Mouse (Mus musculus) heart, embryonic 13.5 days (tissue): ENCODE measurements around the gene Lrrc63. TPM values are rescaled to one million over a fixed set of nuclear protein-coding genes. Genes with fewer than 3 reads are reported as not detected.

Experiments
- ATAC-seq: fragments of 200-750 bp; cut with Nextera tagmentation; 2 replicates; pipeline ENCODE4 v1.8.0; 2017; ENCODE audit warnings: moderate TSS enrichment; ENCODE audit not compliant: insufficient number of reproducible peaks, low FRiP score, low TSS enrichment; ENCODE audit errors: extremely low read depth
- H3K27ac ChIP-seq: fragments of 300-500 bp; sonication (generic); replicated peaks from 2 replicates; pipeline ENCODE4 v1.5.1; 2015; ENCODE audit warnings: moderate library complexity, mild to moderate bottlenecking, inconsistent platforms
- H3K27me3 ChIP-seq: fragments of 300-500 bp; sonication (generic); replicated peaks from 2 replicates; pipeline ENCODE4 v1.6.1; 2015; ENCODE audit warnings: mild to moderate bottlenecking, inconsistent platforms
- H3K36me3 ChIP-seq: fragments of 300-500 bp; sonication (generic); 2 replicates; pipeline ENCODE4 v1.6.1; 2015; ENCODE audit warnings: mild to moderate bottlenecking, inconsistent platforms
- H3K4me1 ChIP-seq: fragments of 300-500 bp; sonication (generic); 2 replicates; pipeline ENCODE4 v1.6.1; 2015; ENCODE audit warnings: inconsistent platforms
- H3K4me2 ChIP-seq: fragments of 300-500 bp; sonication (generic); 2 replicates; pipeline ENCODE4 v1.6.1; 2015; ENCODE audit warnings: inconsistent platforms, mild to moderate bottlenecking, moderate library complexity
- H3K4me3 ChIP-seq: fragments of 300-500 bp; sonication (generic); 2 replicates; pipeline ENCODE4 v1.5.1; 2015; ENCODE audit warnings: moderate library complexity, mild to moderate bottlenecking, inconsistent platforms
- H3K9ac ChIP-seq: fragments of 300-500 bp; sonication (generic); 2 replicates; pipeline ENCODE4 v1.6.1; 2015; ENCODE audit warnings: inconsistent platforms, mild to moderate bottlenecking, moderate library complexity
- H3K9me3 ChIP-seq: fragments of 300-500 bp; sonication (generic); 2 replicates; pipeline ENCODE4 v1.6.1; 2016; ENCODE audit warnings: inconsistent platforms
- WGBS: fragments of 180-500 bp; shearing (Covaris S2); methylation state at CpG from one replicate; pipeline ENCODE4 v1.1.7; 2015; ENCODE audit warnings: mixed read lengths; 5-methylcytosine and 5-hydroxymethylcytosine counted together
- polyA plus RNA-seq: library from polyadenylated mRNA; unstranded; fragments of >200 nt; fragmentation: Nextera tagmentation; extraction: Ambion mirVana; gene quantifications from 2 replicates; pipeline ENCODE4 v1.2.1, GENCODE M21; 2015

Lrrc63 gene
- polyA plus RNA-seq, 1 experiment from 2014 or later: 0.11 TPM

- peak overlapping the region; percentile 60 for H3K4me2 ChIP-seq
- WGBS: 58% methylated on average over 25 of the region's 25 CpGs
- H3K4me1 ChIP-seq: peaks cover 17% of the 10 kb centered on the region
- no peak for ATAC-seq
- peaks cover 17% of the 10 kb centered on the region for H3K27me3 ChIP-seq
- H3K9ac ChIP-seq: peak overlapping the region; percentile 64
- H3K36me3 ChIP-seq: no peaks in the 10 kb centered on the region
- no peaks in the 10 kb centered on the region for H3K9me3 ChIP-seq
- H3K4me3 ChIP-seq: peak overlapping the region; percentile 34
- peak overlapping the region; percentile 58 for H3K27ac ChIP-seq
Measured at GRCm38 (mm10) chr14:75136119-75136966, 5.7 kb upstream of the Lrrc63 start.

- Histone ChIP-seq H3K9ac (peak overlapping the region; percentile 63), H3K4me2 (peak overlapping the region; percentile 95)
- ATAC-seq: no peak
Measured at GRCm38 (mm10) chr14:75131324-75131935, 749 bp upstream of the Lrrc63 start.

GRCm38 (mm10) chr14:75121658-75122057, 9.0 kb downstream of the Lrrc63 start:
- H3K36me3 ChIP-seq: no peaks in the 10 kb centered on the region
- H3K27me3 ChIP-seq: no peaks in the 10 kb centered on the region; the same call in 1 of the 2 replicates
- no peaks in the 10 kb centered on the region for H3K9me3 ChIP-seq
- H3K9ac ChIP-seq: no peak overlapping the region
- H3K4me1 ChIP-seq: no peaks in the 10 kb centered on the region
- no peak for ATAC-seq
- H3K4me2 ChIP-seq: no peak overlapping the region
- WGBS: 74% methylated on average over 8 of the region's 8 CpGs
- H3K27ac ChIP-seq: no peak overlapping the region
- H3K4me3 ChIP-seq: no peak overlapping the region

More at GRCm38 (mm10) chr14:75131324-75131935, 749 bp upstream of the Lrrc63 start:
- Histone ChIP-seq H3K4me3 (peak overlapping the region; percentile 77), H3K27ac (peak overlapping the region; percentile 25; the same call in 1 of the 2 replicates), H3K27me3 (peaks cover 17% of the 10 kb centered on the region), H3K9me3 (no peaks in the 10 kb centered on the region), H3K4me1 (peaks cover 7% of the 10 kb centered on the region; the same call in 1 of the 2 replicates), H3K36me3 (no peaks in the 10 kb centered on the region)
- 3% methylated on average over 12 of the region's 12 CpGs for WGBS

GRCm38 (mm10) chr14:75102956-75103355, 27.7 kb downstream of the Lrrc63 start:
- H3K27me3 ChIP-seq: no peaks in the 10 kb centered on the region
- no peak for ATAC-seq
- no peak overlapping the region for H3K4me3 ChIP-seq
- 77% methylated on average over 5 of the region's 5 CpGs for WGBS
- no peaks in the 10 kb centered on the region for H3K4me1 ChIP-seq
- H3K9me3 ChIP-seq: peaks cover 5% of the 10 kb centered on the region; the same call in 1 of the 2 replicates
- H3K27ac ChIP-seq: no peak overlapping the region
- H3K4me2 ChIP-seq: no peak overlapping the region
- H3K36me3 ChIP-seq: no peaks in the 10 kb centered on the region
- no peak overlapping the region for H3K9ac ChIP-seq

GRCm38 (mm10) chr14:75077946-75078345, 52.7 kb downstream of the Lrrc63 start:
- H3K4me2 ChIP-seq: no peak overlapping the region
- ATAC-seq: no peak
- H3K27ac ChIP-seq: no peak overlapping the region
- no peak overlapping the region for H3K4me3 ChIP-seq
- no peaks in the 10 kb centered on the region for H3K4me1 ChIP-seq
- H3K9me3 ChIP-seq: no peaks in the 10 kb centered on the region
- WGBS: 61% methylated on average over 6 of the region's 6 CpGs
- no peaks in the 10 kb centered on the region for H3K27me3 ChIP-seq
- H3K9ac ChIP-seq: no peak overlapping the region
- no peaks in the 10 kb centered on the region for H3K36me3 ChIP-seq

GRCm38 (mm10) chr14:75075299-75076180, 55.1 kb downstream of the Lrrc63 start:
- Histone ChIP-seq H3K4me2 (no peak overlapping the region), H3K9ac (no peak overlapping the region), H3K4me3 (no peak overlapping the region), H3K27me3 (no peaks in the 10 kb centered on the region), H3K4me1 (0 out of 2 replicates have a peak, but pooled peaks cover 5% of the 10 kb centered on the region), H3K27ac (no peak overlapping the region), H3K9me3 (no peaks in the 10 kb centered on the region), H3K36me3 (no peaks in the 10 kb centered on the region)
- ATAC-seq: no peak
- WGBS: 77% methylated on average over 10 of the region's 10 CpGs

- Histone ChIP-seq H3K27me3 (no peaks in the 10 kb centered on the region), H3K4me2 (peak overlapping the region; percentile 25; the same call in 1 of the 2 replicates), H3K9ac (no peak overlapping the region), H3K4me3 (no peak overlapping the region), H3K4me1 (0 out of 2 replicates have a peak, but pooled peaks cover 5% of the 10 kb centered on the region), H3K36me3 (no peaks in the 10 kb centered on the region), H3K9me3 (no peaks in the 10 kb centered on the region), H3K27ac (no peak overlapping the region)
- no peak for ATAC-seq
- WGBS: 45% methylated on average over 15 of the region's 15 CpGs
Measured at GRCm38 (mm10) chr14:75071091-75071490, 59.6 kb downstream of the Lrrc63 start.

- ATAC-seq: no peak
- Histone ChIP-seq H3K4me3 (no peak overlapping the region), H3K27ac (no peak overlapping the region), H3K36me3 (no peaks in the 10 kb centered on the region), H3K9me3 (no peaks in the 10 kb centered on the region), H3K4me2 (no peak overlapping the region), H3K27me3 (no peaks in the 10 kb centered on the region), H3K9ac (no peak overlapping the region), H3K4me1 (0 out of 2 replicates have a peak, but pooled peaks cover 5% of the 10 kb centered on the region)
- WGBS: 64% methylated on average over 7 of the region's 7 CpGs
Measured at GRCm38 (mm10) chr14:75069356-75069979, 61.2 kb downstream of the Lrrc63 start.

- Histone ChIP-seq H3K4me3 (no peak overlapping the region), H3K27ac (no peak overlapping the region), H3K4me1 (0 out of 2 replicates have a peak, but pooled peaks cover 5% of the 10 kb centered on the region), H3K36me3 (no peaks in the 10 kb centered on the region), H3K9ac (no peak overlapping the region), H3K27me3 (no peaks in the 10 kb centered on the region), H3K9me3 (no peaks in the 10 kb centered on the region), H3K4me2 (no peak overlapping the region)
- 78% methylated on average over 19 of the region's 19 CpGs for WGBS
- no peak for ATAC-seq
Measured at GRCm38 (mm10) chr14:75068430-75069112, 62.1 kb downstream of the Lrrc63 start.

GRCm38 (mm10) chr14:75065211-75065610, 65.5 kb downstream of the Lrrc63 start:
- Histone ChIP-seq H3K27me3 (no peaks in the 10 kb centered on the region), H3K4me1 (peaks cover 7% of the 10 kb centered on the region), H3K4me2 (no peak overlapping the region), H3K36me3 (no peaks in the 10 kb centered on the region), H3K4me3 (no peak overlapping the region), H3K9me3 (no peaks in the 10 kb centered on the region), H3K9ac (no peak overlapping the region), H3K27ac (no peak overlapping the region)
- WGBS: 92% methylated on average over 5 of the region's 5 CpGs
- no peak for ATAC-seq
